Mouse (Mus musculus) layer of hippocampus, postnatal 14 days (tissue): ENCODE measurements at regions not wholly inside any gene's neighbourhood (a gene's known extent, or its start where the extent isn't known, plus 50 kb on each side); places are given as distances from the start of the nearest gene placed in this dataset.

ENCODE experiments used
- DNase-seq, 2 experiments: peaks; one replicate each; pipeline ENCODE4 v3.0.0; 2021 to 2022; ENCODE audit warnings: low spot score in 2 of 2, mixed read lengths in 1 of 2

DNA sequence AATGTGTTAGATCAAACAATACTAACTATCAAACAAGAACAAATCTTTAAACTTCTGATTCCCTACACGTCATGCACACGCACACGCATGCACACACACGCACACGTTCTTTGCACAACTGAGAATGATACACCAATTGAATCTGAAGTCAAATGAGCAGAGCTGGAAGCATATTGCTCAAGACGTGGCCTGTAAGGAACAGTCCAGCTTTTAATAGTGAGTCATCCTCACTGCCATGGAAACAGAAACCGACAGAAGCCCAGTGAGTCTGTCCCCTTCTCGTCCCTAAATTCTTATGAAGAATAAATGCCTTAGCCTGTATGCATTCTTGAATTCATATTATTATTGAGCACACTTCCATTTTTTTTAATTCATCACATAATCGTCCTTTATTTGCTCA, 75.7 kb upstream of the Magi3 start:
- no peak for DNase-seq

DNA sequence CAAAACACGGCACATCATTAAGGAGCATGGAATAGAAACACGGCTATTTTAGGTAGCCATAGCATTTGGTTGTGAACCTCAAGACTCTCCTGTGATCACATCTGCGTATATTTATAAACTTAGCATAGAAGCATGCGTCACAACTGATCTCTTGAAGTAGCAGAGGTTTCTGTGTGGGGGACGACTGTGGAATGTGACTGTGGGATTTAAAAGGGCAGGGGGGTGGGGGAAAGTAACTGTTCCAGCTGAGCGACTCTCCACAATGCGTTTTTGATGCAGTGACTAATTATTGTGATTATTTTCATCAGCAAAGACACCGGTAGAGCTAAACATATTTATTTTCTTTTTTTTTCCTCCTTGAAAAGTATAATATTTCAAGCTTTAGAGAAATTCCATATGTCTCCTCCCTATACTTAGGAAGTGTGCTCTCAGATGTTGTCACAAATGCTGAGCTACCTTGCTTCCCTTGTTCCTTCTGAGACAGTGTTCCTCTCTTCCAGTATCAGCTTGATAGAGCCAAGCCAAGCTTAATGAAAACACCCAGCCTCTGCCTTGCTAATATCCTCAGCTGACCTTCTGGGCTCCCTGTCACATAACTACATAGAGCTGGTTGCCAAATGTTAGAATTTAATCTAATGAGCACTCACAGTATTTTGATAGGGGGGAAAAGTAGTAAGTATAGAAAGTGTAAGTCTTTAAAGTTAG, 75.0 kb upstream of the Magi3 start:
- DNase-seq: no peak

DNA sequence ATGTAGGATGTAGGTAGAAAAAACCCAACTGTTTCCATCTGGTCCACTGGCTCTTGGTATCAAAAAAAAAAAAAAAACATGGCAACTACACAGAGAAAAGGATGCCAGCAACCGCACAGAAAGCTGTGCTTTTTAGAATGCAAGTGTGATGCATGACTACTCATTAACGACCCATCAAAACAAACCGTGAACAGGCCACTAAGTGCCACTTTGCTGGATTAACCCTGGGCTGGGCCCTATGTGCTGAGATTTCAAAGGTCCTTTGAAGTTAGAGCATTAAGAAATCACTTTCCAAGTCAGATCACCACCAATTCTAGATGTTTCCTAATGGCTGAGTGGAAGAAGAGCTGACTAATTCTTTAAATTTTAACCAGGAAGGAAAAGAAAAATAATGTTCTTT, 73.7 kb upstream of the Magi3 start:
- no peak for DNase-seq

DNA sequence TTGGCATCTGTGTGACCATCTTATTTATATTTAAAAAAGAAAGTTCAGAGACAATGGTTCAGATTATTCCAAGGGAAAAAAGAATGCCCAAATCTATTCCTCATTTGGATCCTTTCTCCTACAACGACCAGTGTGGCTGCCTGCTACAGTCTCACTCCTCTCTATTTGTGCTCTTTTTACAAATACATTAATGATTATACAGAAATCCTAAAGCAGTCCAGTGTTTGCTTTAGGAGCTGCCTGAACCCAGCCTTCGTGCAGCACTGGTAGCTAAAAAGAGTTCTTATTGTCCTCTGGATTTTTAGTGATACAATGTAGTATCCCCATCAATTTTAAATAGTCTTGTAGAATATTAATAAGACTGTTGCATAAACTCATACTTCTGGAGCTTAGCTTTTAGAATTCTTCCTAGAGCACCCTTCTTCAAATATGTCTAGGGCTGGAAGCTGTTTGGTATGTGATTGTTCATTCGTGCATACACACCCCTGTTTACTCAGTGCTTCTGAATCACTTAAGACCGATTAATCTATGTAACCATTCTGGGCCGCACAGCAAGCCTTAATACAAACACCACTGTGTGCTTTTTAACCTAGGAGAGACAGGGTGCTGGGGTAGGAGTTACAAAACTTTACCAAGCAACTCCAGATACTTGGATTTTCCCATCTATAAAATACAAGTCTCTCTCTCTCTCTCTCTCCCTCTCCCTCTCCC, 69.0 kb upstream of the Magi3 start:
- DNase-seq: no peak

DNA sequence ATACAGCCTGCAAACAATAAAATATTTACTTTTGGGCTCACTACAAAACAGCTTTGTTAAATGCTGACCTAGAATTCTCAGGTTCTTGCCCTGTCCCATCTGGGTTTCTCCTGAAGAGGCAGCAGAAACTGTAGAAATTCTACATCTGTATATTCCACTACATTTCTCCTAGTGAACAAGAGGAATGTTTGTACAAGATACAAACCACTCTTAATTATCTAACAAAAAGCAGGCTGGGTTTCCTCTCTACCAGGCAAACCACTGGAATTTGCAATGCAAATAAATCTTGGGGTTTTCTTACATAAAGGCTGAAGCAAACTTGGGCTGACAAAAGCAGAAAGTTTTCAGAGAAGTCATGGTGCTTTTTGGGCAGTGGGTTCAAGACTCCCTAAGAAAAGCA, 67.7 kb upstream of the Magi3 start:
- DNase-seq: no peak

DNA sequence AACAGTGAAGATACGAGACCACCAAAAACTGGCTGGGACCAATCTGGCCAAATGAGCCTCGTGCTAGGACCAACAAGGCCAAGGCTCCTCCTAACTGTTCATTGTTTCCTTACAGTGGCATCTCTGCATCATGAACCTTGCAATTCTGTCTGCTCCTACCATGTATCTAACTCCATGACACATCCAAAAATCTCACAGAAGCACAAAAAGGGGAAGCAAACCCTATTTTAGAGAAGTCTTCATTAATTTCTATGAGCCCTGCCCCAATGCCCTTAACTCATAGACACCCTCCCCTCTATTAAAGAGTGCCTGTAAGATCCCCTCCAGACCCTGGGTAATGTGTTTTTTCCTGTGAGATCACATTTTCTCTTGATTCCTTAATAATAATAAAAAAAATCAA, 64.8 kb upstream of the Magi3 start:
- DNase-seq: no peak

DNA sequence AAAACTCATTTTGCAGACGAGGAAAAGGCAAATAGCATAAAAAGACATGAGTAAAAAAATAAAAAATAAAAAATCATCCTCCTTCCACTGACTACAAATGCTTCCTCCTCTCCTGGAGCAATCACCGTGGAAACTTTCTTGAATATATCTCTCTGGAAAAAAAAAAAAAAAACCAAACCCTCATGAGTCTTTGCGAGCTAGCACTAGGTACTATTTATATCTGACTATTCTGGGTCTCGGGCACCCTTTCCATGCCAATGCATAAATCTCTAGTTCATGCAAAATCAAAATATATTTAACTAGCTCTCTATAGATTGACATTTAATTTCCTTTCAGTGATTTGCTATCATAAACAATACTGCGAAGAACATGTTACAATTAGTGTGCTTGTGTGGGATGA, 63.7 kb upstream of the Magi3 start:
- no peak for DNase-seq

DNA sequence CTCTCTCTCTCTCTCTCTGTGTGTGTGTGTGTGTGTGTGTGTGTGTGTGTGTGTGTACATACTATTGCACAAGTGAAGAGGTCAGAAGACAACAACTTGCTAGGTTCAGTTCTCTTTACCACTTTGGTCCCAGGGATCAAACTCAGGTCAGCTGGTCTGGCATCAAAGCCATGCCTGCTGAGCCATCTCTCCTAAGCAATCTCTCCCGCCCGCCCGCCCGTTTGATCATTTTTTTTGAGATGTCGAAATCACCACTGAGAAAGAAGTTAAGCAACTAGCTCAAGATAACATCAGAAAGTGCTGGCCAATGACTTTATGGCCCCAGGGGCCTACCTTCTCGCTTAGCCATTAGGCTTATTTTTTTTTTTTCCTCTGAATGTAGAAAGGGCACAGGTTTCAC, 59.3 kb upstream of the Magi3 start:
- no peak for DNase-seq

DNA sequence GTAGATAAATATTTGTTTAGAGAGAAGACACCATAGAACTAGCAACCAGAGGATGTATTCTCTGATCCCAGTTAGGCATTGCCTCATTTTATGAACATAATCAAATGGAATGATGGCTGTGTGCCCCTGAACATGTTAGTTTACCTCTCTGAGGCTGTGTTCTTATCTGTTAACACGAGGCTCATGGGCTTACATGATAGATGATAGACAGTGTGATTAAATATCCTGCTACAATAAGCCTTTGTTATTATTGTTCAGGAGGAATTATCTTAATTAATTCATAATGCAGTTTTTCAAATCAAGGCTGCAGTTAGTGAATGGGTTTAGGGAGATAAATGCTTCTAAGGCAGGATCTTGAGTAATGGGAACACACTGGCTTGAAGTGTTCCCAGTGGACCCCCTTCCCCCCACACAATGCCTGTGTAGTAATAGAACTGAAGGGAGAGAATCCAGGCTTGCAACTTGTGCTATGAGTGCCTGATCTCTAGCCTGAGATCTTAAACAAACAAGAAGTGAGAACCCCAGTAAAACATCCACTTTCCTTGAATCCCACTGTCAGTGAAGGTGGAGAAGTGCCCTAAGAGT, 54.6 kb upstream of the Magi3 start:
- no peak for DNase-seq

DNA sequence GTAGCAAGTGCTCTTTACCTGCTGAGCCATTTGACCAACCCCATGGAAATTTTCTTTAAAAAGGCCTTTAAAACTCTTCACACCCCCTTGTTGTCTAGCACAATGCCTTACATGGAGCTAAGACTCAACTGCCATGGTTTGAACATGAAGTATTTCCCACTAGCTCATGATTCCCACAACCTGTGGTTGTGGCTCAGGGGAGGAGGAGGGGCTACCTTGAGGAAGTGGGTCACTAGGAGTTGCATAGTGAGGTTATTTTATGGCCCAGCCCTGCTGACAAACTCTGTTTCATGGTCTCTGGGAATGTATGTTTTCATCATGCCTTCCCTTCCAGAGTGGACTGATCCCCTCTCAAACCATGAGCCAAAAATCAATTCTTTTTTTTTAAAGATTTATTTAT, 53.9 kb upstream of the Magi3 start:
- DNase-seq: no peak
